Mouse (Mus musculus): ENCODE results near the gene Esrra. TPM values are rescaled to one million over a fixed set of nuclear protein-coding genes. Genes with fewer than 3 reads are reported as not detected.

Esrra gene
- 10 to 100 TPM; 57.0 to 59.8 TPM for total RNA-seq (2021)

GRCm38 (mm10) chr19:6921647-6922567 is at the start of gene Esrra:
Gene Esrra, minus strand, starts transcription at chr19:6921813.
- peak; percentile 100 for DNase-seq

- no peak for DNase-seq
Measured at GRCm38 (mm10) chr19:6970460-6971085, 49.0 kb upstream of the Esrra start.

GRCm38 (mm10) chr19:6969665-6970381 is 48.2 kb upstream of the Esrra start:
- no peak for DNase-seq

- DNase-seq: no peak
Measured at GRCm38 (mm10) chr19:6969291-6969664, 47.7 kb upstream of the Esrra start.

GRCm38 (mm10) chr19:6968491-6969271 is 47.1 kb upstream of the Esrra start:
- DNase-seq: no peak

GRCm38 (mm10) chr19:6956461-6956860 is 34.8 kb upstream of the Esrra start:
- no peak for DNase-seq

- no peak for DNase-seq
Measured at GRCm38 (mm10) chr19:6955424-6955823, 33.8 kb upstream of the Esrra start.

- no peak for DNase-seq
Measured at GRCm38 (mm10) chr19:6954046-6954445, 32.4 kb upstream of the Esrra start.

GRCm38 (mm10) chr19:6952712-6953037 is 31.1 kb upstream of the Esrra start:
- DNase-seq: no peak

- DNase-seq: peak; percentile 67 to 76
Measured at GRCm38 (mm10) chr19:6951994-6952711, 30.5 kb upstream of the Esrra start.

GRCm38 (mm10) chr19:6951381-6951968 is 29.9 kb upstream of the Esrra start:
- DNase-seq: peak; percentile 94 to 95

GRCm38 (mm10) chr19:6950613-6951153 is 29.1 kb upstream of the Esrra start:
- peak; percentile 64 to 76 for DNase-seq

- DNase-seq: no peak
Measured at GRCm38 (mm10) chr19:6949951-6950350, 28.3 kb upstream of the Esrra start.

GRCm38 (mm10) chr19:6949532-6949931 is 27.9 kb upstream of the Esrra start:
- DNase-seq: no peak

- DNase-seq: no peak
Measured at GRCm38 (mm10) chr19:6948186-6948585, 26.6 kb upstream of the Esrra start.

- DNase-seq: no peak
Measured at GRCm38 (mm10) chr19:6947742-6948141, 26.1 kb upstream of the Esrra start.

- DNase-seq: no peak
Measured at GRCm38 (mm10) chr19:6943709-6944108, 22.1 kb upstream of the Esrra start.

GRCm38 (mm10) chr19:6942764-6943163 is 21.2 kb upstream of the Esrra start:
- no peak for DNase-seq

GRCm38 (mm10) chr19:6942249-6942691 is 20.7 kb upstream of the Esrra start, which contains the start of gene Gpr137:
Gene Gpr137, minus strand, starts transcription at chr19:6942480.
- DNase-seq: peak; percentile 93 to 94

GRCm38 (mm10) chr19:6941372-6942248 is 20.0 kb upstream of the Esrra start, which contains the start of gene Bad:
Gene Bad, plus strand, starts transcription at chr19:6941861.
- DNase-seq: peak; percentile 93 to 95

Measured in layer of hippocampus, postnatal 36 days (tissue).